Mouse (Mus musculus) embryonic facial prominence, embryonic 11.5 days (tissue): ENCODE results near the gene C3. TPM values are rescaled to one million over a fixed set of nuclear protein-coding genes. Genes with fewer than 3 reads are reported as not detected.

ENCODE experiments used
- ATAC-seq: fragments of 200-750 bp; cut with Nextera tagmentation; replicated peaks from 2 replicates; pipeline ENCODE4 v1.8.0; 2017; ENCODE audit warnings: low read depth; ENCODE audit not compliant: insufficient number of reproducible peaks, low FRiP score, low TSS enrichment
- DNase-seq: peaks from one replicate; pipeline ENCODE4 v3.0.0-alpha.2; 2015; ENCODE audit warnings: low spot score
- H3K27ac ChIP-seq: fragments of 300-500 bp; sonication (generic); replicated peaks from 2 replicates; pipeline ENCODE4 v1.5.1; 2014; ENCODE audit warnings: mild to moderate bottlenecking, low read depth, low read length, control low read depth
- H3K27me3 ChIP-seq: fragments of 300-500 bp; sonication (generic); 2 replicates; pipeline ENCODE4 v1.6.1; 2014; ENCODE audit warnings: mild to moderate bottlenecking, low read length, moderate library complexity, mixed read lengths; ENCODE audit not compliant: control insufficient read depth, insufficient read depth
- H3K36me3 ChIP-seq: fragments of 300-500 bp; sonication (generic); replicated peaks from 2 replicates; pipeline ENCODE4 v1.6.1; 2014; ENCODE audit warnings: low read depth, mild to moderate bottlenecking, low read length, moderate library complexity, mixed read lengths; ENCODE audit not compliant: control insufficient read depth, insufficient read depth
- H3K4me1 ChIP-seq: fragments of 300-500 bp; sonication (generic); 2 replicates; pipeline ENCODE4 v1.6.1; 2014; ENCODE audit warnings: low read length, mixed read lengths; ENCODE audit not compliant: control insufficient read depth, insufficient read depth
- H3K4me2 ChIP-seq: fragments of 300-500 bp; sonication (generic); 2 replicates; pipeline ENCODE4 v1.6.1; 2014; ENCODE audit warnings: low read depth, mild to moderate bottlenecking, control low read depth, low read length, moderate library complexity
- H3K4me3 ChIP-seq: fragments of 300-500 bp; sonication (generic); 2 replicates; pipeline ENCODE4 v1.5.1; 2014; ENCODE audit warnings: low read depth, low read length, control low read depth
- H3K9ac ChIP-seq: fragments of 300-500 bp; sonication (generic); replicated peaks from 2 replicates; pipeline ENCODE4 v1.6.1; 2014; ENCODE audit warnings: mild to moderate bottlenecking, control low read depth, low read length
- H3K9me3 ChIP-seq: fragments of 300-500 bp; sonication (generic); replicated peaks from 2 replicates; pipeline ENCODE4 v1.6.1; 2016; ENCODE audit warnings: mild to moderate bottlenecking, low read length, inconsistent platforms, mixed read lengths; ENCODE audit not compliant: control insufficient read depth
- WGBS: fragments of 180-500 bp; shearing (Covaris S2); extraction: QIAGEN DNeasy Blood & Tissue Kit; methylation state at CpG from one replicate; pipeline ENCODE4 v1.1.7; 2014; 5-methylcytosine and 5-hydroxymethylcytosine counted together
- polyA plus RNA-seq: library from polyadenylated mRNA; unstranded; fragments of >200 nt; fragmentation: Nextera tagmentation; extraction: Ambion mirVana; gene quantifications from 2 replicates; pipeline ENCODE4 v1.2.1, GENCODE M21; 2014

The C3 gene
- polyA plus RNA-seq, 1 experiment from 2014 or later, result 0.35 TPM

- H3K4me1 ChIP-seq, result peaks cover 4% of the 10 kb centered on the region
- H3K4me2 ChIP-seq, result peak within 1 kb of the TSS; percentile 92
- H3K9me3 ChIP-seq, result no peaks in the 10 kb centered on the region
- peak within 1 kb of the TSS; percentile 86 for H3K9ac ChIP-seq
- no peaks in the 10 kb centered on the region; the same call in 1 of the 2 replicates for H3K36me3 ChIP-seq
- WGBS, result under 1% methylated on average over 12 of the region's 12 CpGs
- ATAC-seq (peak; percentile 52), DNase-seq (peak; percentile 91)
- H3K4me3 ChIP-seq, result peak within 1 kb of the TSS; percentile 77
- no peaks in the 10 kb centered on the region for H3K27me3 ChIP-seq
- H3K27ac ChIP-seq, result peak within 1 kb of the TSS; percentile 89
Observed at GRCm38 (mm10) chr17:57248201-57248699, 20.3 kb upstream of the C3 start, which contains the start of gene Gpr108. Gene Gpr108 (minus strand): TSS chr17:57248446.

- H3K27ac ChIP-seq, result peak overlapping the region; percentile 89
- H3K27me3 ChIP-seq, result no peaks in the 10 kb centered on the region
- peaks cover 4% of the 10 kb centered on the region for H3K4me1 ChIP-seq
- DNase-seq (peak; percentile 98), ATAC-seq (peak; percentile 95)
- H3K9ac ChIP-seq, result peak overlapping the region; percentile 86
- H3K36me3 ChIP-seq, result no peaks in the 10 kb centered on the region; the same call in none of the 2 replicates
- H3K9me3 ChIP-seq, result no peaks in the 10 kb centered on the region
- H3K4me3 ChIP-seq, result peak overlapping the region; percentile 64
- peak overlapping the region; percentile 68 for H3K4me2 ChIP-seq
- under 1% methylated on average over 46 of the region's 46 CpGs for WGBS
Observed at GRCm38 (mm10) chr17:57247393-57248200, 19.7 kb upstream of the C3 start.

- Histone ChIP-seq H3K4me3 (peak overlapping the region; percentile 64), H3K4me2 (peak overlapping the region; percentile 67), H3K36me3 (no peaks in the 10 kb centered on the region; the same call in none of the 2 replicates), H3K9ac (peak overlapping the region; percentile 86), H3K9me3 (no peaks in the 10 kb centered on the region), H3K27ac (peak overlapping the region; percentile 89), H3K27me3 (no peaks in the 10 kb centered on the region), H3K4me1 (peaks cover 4% of the 10 kb centered on the region)
- peak; percentile 85 for DNase-seq
- WGBS, result 5% methylated on average over 18 of the region's 18 CpGs
- peak; percentile 0; the same call in 1 of the 2 replicates for ATAC-seq
Observed at GRCm38 (mm10) chr17:57246663-57247392, 18.9 kb upstream of the C3 start.

- Histone ChIP-seq H3K4me2 (no peak overlapping the region), H3K27ac (no peak overlapping the region), H3K9ac (no peak overlapping the region), H3K4me1 (peaks cover 4% of the 10 kb centered on the region; the same call in 1 of the 2 replicates), H3K9me3 (no peaks in the 10 kb centered on the region), H3K4me3 (no peak overlapping the region), H3K27me3 (no peaks in the 10 kb centered on the region), H3K36me3 (no peaks in the 10 kb centered on the region; the same call in none of the 2 replicates)
- DNase-seq (no peak), ATAC-seq (no peak)
- WGBS, result 92% methylated on average over 10 of the region's 10 CpGs
Observed at GRCm38 (mm10) chr17:57245311-57245929, 17.5 kb upstream of the C3 start.

DNA sequence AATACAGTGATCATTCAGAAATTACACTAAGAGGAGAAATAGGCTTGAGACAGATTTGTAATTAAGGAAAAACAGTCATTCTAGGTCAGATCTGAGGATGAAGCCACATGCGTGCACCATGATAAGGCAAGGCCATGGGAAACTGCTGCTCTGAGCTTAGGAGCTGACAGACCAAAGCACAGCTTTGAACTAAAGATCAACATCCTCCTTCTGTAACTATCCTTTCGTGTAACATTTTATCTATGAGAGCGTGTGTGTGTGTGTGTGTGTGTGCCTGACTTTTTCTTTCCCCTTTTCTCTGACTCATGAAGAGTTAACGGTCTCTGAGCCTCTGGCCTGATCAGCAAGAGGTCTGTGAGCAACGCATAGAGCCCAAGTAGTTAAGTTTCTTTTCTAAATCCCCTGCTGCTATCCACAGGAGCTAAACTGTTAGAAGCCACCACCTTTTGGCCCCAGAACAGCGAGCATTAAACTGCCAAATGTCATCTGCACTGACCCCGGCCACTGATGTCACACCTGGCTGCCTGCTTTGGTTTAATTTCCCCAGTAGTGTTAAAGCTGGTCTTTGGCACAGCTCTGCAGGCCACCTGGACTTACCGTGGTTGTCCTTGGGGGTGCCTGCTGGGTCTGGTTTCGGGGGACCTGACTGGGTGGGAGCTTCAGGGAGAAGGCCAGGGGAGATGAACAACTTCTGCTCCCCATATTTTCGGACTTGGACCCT lies 15.9 kb upstream of the C3 start:
- Histone ChIP-seq H3K4me1 (peaks cover 4% of the 10 kb centered on the region; the same call in 1 of the 2 replicates), H3K36me3 (no peaks in the 10 kb centered on the region; the same call in none of the 2 replicates), H3K4me3 (no peak overlapping the region), H3K27me3 (no peaks in the 10 kb centered on the region), H3K9ac (no peak overlapping the region), H3K4me2 (no peak overlapping the region), H3K9me3 (no peaks in the 10 kb centered on the region), H3K27ac (no peak overlapping the region)
- ATAC-seq (no peak), DNase-seq (no peak)
- WGBS, result 75% methylated on average over 10 of the region's 10 CpGs

- no peaks in the 10 kb centered on the region for H3K36me3 ChIP-seq
- no peak overlapping the region for H3K27ac ChIP-seq
- ATAC-seq, result no peak
- no peaks in the 10 kb centered on the region for H3K4me1 ChIP-seq
- no peak for DNase-seq
- no peak overlapping the region for H3K4me2 ChIP-seq
- H3K4me3 ChIP-seq, result no peak overlapping the region
- no peaks in the 10 kb centered on the region for H3K27me3 ChIP-seq
- no peaks in the 10 kb centered on the region for H3K9me3 ChIP-seq
- 92% methylated on average over 9 of the region's 9 CpGs for WGBS
- H3K9ac ChIP-seq, result no peak overlapping the region
Observed at GRCm38 (mm10) chr17:57237181-57237580, 9.2 kb upstream of the C3 start.

DNA sequence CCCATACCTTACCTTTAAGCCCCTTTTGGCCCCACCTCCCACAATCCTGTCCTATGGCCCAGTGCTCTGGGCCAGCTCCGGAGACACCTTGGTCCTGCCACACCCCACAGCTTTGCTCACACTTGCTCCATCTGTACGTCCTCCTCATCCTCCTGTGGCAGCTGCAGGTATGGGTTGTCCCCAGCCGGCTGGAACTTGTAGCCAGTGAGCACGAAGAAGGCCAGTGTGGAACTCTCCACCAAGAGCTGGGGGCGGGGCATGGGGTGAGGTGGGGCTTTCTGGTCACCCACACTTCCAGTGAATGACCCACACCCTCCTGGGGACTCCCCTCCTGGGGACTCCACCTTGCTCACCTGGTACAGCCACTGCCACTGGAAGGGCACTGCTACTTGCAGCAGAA lies 7.9 kb upstream of the C3 start:
- Histone ChIP-seq H3K36me3 (no peaks in the 10 kb centered on the region), H3K27me3 (no peaks in the 10 kb centered on the region), H3K9ac (no peak overlapping the region), H3K27ac (no peak overlapping the region), H3K4me3 (no peak overlapping the region), H3K9me3 (no peaks in the 10 kb centered on the region), H3K4me2 (no peak overlapping the region), H3K4me1 (no peaks in the 10 kb centered on the region)
- DNase-seq, result no peak
- no peak for ATAC-seq
- 89% methylated on average over 5 of the region's 5 CpGs for WGBS
